Mouse (Mus musculus) adrenal gland, postnatal 14 days (tissue): ENCODE results near the gene Lancl1. TPM values are rescaled to one million over a fixed set of nuclear protein-coding genes. Genes with fewer than 3 reads are reported as not detected.

Experiments
- total RNA-seq: library from RNA; stranded (reverse); gene quantifications from 2 replicates; pipeline ENCODE4 v1.2.3, GENCODE M21; 2021

Lancl1 gene
- total RNA-seq, 1 experiment from 2014 or later: 45.7 TPM

Other genes starting within 250 kb of the Lancl1 start
- gene Kansl1l, start 221.3 kb downstream of the Lancl1 start, total RNA-seq: 21.1 and 21.9 TPM in 2 replicates
- gene Acadl, start 175.6 kb downstream of the Lancl1 start, total RNA-seq: 1,251 and 1,324 TPM in 2 replicates
- gene Myl1, start 93.5 kb downstream of the Lancl1 start, total RNA-seq: 26.2 and 31.1 TPM in 2 replicates
- 25.9 and 469 TPM in 2 replicates for gene Cps1, start 84.2 kb upstream of the Lancl1 start, total RNA-seq